Mouse (Mus musculus) spleen, adult 2 months (tissue): ENCODE measurements around the gene Myo6. TPM values are rescaled to one million over a fixed set of nuclear protein-coding genes. Genes with fewer than 3 reads are reported as not detected.

Experiments used
- DNase-seq, 2 experiments: peaks; one replicate each; pipeline versions ENCODE4 v3.0.0 to v3.0.0-alpha.2; 2012 to 2021; ENCODE audit warnings: low spot score in 2 of 2, low read depth in 1 of 2
- H3K27ac ChIP-seq: fragments of 200-500 bp; 2 replicates; pipeline ENCODE4 v1.5.1; 2012; ENCODE audit warnings: low read length, inconsistent platforms; ENCODE audit not compliant: insufficient read depth
- H3K27me3 ChIP-seq: fragments of 200-500 bp; 2 replicates; pipeline ENCODE4 v1.6.1; 2012; ENCODE audit warnings: mild to moderate bottlenecking, moderate library complexity, low read length, inconsistent platforms; ENCODE audit not compliant: control insufficient read depth, insufficient read depth
- H3K36me3 ChIP-seq: fragments of 200-500 bp; 2 replicates; pipeline ENCODE4 v1.6.1; 2012; ENCODE audit warnings: mild to moderate bottlenecking, low read length, inconsistent platforms; ENCODE audit not compliant: control insufficient read depth, insufficient read depth
- H3K4me1 ChIP-seq: fragments of 200-500 bp; 2 replicates; pipeline ENCODE4 v1.6.1; 2011; ENCODE audit warnings: inconsistent platforms; ENCODE audit not compliant: control insufficient read depth, insufficient read depth, insufficient read length
- H3K4me3 ChIP-seq: fragments of 200-500 bp; 2 replicates; pipeline ENCODE4 v1.5.1; 2011; ENCODE audit warnings: mild to moderate bottlenecking, inconsistent platforms; ENCODE audit not compliant: insufficient read depth, insufficient read length; ENCODE audit errors: extremely low read depth
- CTCF ChIP-seq: fragments of 200-500 bp; IDR thresholded peaks from 2 replicates; pipeline ENCODE4 v1.5.1; 2011; ENCODE audit warnings: mild to moderate bottlenecking, inconsistent platforms; ENCODE audit not compliant: insufficient read depth, insufficient read length, insufficient replicate concordance; ENCODE audit errors: extremely low read depth
- POLR2A ChIP-seq: fragments of 200-500 bp; IDR thresholded peaks from 2 replicates; pipeline ENCODE4 v1.6.1; 2011; ENCODE audit warnings: low read depth, low read length, inconsistent platforms
- WGBS: fragments of 180-500 bp; shearing (Covaris S2); methylation state at CpG from one replicate; pipeline ENCODE4 v1.1.7; 2018; 5-methylcytosine and 5-hydroxymethylcytosine counted together
- polyA plus RNA-seq: library from polyadenylated mRNA; depleted of rRNA; stranded (reverse); fragments of >200 nt; gene quantifications from 2 replicates; pipeline ENCODE4 v1.2.3, GENCODE M21; 2012

The Myo6 gene
- polyA plus RNA-seq, 1 experiment, result 3.5 TPM

GRCm38 (mm10) chr9:80333466-80333865, 168.6 kb downstream of the Myo6 start:
- no peak for TF ChIP-seq CTCF
- TF ChIP-seq POLR2A, result no peak
- Histone ChIP-seq H3K27ac (no peak overlapping the region), H3K4me3 (no peak overlapping the region), H3K36me3 (no peaks in the 10 kb centered on the region), H3K27me3 (no peaks in the 10 kb centered on the region), H3K4me1 (0 out of 2 replicates have a peak, but pooled peaks cover 2% of the 10 kb centered on the region)
- WGBS, result 84% methylated on average over 8 of the region's 8 CpGs
- no peak for DNase-seq

DNA sequence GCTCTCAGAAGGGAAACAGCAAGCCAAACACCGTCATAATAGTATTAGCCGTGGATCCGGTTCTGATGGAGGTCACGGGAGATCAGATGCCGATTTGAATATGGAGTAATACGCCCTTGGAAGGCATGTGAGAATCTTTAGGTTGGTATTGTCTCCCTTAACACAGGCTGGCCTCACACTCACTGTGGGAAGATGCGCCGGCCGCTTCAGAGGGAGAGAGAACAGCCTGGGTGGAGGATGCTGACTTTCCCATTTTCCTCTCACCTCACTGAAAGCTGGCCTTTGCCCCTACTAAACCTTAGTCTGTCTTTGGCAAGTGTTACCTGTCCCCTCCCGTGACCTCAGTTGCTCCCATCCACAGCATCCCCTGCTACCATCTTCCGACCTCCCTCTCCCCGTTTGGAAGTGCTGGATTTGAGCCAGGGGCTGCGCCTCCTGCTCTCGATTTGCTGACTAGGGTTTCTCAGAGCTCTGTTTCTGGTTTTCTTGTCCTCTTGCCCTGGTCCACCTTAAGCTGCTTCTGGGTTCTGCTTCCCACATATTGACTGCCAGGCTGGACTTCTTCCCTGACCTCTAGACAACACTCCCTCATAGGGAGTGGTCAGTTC, 169.3 kb downstream of the Myo6 start:
- no peak overlapping the region for H3K4me3 ChIP-seq
- no peak for DNase-seq
- TF ChIP-seq CTCF (no peak), POLR2A (no peak)
- 0 out of 2 replicates have a peak, but pooled peaks cover 2% of the 10 kb centered on the region for H3K4me1 ChIP-seq
- 92% methylated on average over 14 of the region's 14 CpGs for WGBS
- no peaks in the 10 kb centered on the region for H3K27me3 ChIP-seq
- no peaks in the 10 kb centered on the region for H3K36me3 ChIP-seq
- H3K27ac ChIP-seq, result no peak overlapping the region

GRCm38 (mm10) chr9:80335660-80336357, 171.0 kb downstream of the Myo6 start:
- no peak overlapping the region for H3K4me3 ChIP-seq
- no peaks in the 10 kb centered on the region for H3K36me3 ChIP-seq
- 0 out of 2 replicates have a peak, but pooled peaks cover 2% of the 10 kb centered on the region for H3K4me1 ChIP-seq
- no peak for DNase-seq
- H3K27me3 ChIP-seq, result no peaks in the 10 kb centered on the region
- TF ChIP-seq CTCF (no peak), POLR2A (no peak)
- no peak overlapping the region for H3K27ac ChIP-seq
- WGBS, result 91% methylated on average over 13 of the region's 13 CpGs

DNA sequence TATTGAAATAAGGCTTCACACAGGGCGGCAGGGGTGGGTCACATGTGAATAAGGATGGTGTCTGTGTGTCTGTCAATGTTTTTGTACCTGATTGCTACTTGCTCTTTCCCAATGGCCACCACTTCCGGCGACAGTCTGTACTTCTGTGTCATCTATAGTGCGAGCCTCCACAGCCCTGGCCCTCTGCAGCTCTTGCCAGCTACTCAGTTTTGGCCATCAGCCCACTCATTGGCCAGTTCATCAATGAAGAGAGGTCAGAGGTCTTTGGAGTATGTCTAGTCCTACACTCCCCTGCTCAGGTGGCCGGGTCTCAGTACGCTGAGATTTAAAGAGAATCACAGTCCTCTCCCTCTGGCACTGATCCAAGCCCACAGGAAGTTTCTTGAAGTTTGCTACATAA, 173.2 kb downstream of the Myo6 start:
- no peaks in the 10 kb centered on the region for H3K36me3 ChIP-seq
- H3K4me3 ChIP-seq, result no peak overlapping the region
- no peaks in the 10 kb centered on the region for H3K27me3 ChIP-seq
- H3K27ac ChIP-seq, result no peak overlapping the region
- DNase-seq, result no peak
- no peaks in the 10 kb centered on the region for H3K4me1 ChIP-seq
- 76% methylated on average over 6 of the region's 6 CpGs for WGBS
- TF ChIP-seq POLR2A (no peak), CTCF (no peak)

- H3K4me1 ChIP-seq, result peaks cover 5% of the 10 kb centered on the region; the same call in 1 of the 2 replicates
- TF ChIP-seq CTCF, result no peak
- no peak for TF ChIP-seq POLR2A
- 85% methylated on average over 1 of the region's 1 CpGs for WGBS
- no peak for DNase-seq
- no peak overlapping the region for H3K27ac ChIP-seq
- H3K4me3 ChIP-seq, result no peak overlapping the region
- no peaks in the 10 kb centered on the region for H3K27me3 ChIP-seq
- no peaks in the 10 kb centered on the region for H3K36me3 ChIP-seq
Observed at GRCm38 (mm10) chr9:80340927-80341326, 176.1 kb downstream of the Myo6 start.

DNA sequence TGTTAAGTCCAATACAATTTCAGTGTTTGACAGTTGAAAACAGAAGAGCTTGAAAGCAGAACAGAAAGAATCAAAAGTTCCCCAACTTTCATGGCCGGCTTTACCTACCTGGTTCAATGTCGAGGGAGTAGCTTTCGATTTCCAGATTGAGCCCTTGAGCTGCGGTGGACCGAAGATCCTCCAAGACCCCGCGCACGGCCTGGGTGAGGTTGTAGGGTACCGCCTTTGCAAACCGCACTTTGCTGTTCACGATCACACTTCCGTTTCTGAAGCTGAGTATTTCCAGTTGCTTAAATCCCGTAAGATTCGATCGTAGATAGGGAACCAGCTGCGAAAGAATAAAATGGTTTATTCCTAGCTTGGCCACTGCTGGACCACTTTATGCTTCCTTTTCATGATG, 176.9 kb downstream of the Myo6 start:
- Histone ChIP-seq H3K27me3 (no peaks in the 10 kb centered on the region), H3K36me3 (no peaks in the 10 kb centered on the region), H3K27ac (no peak overlapping the region; the same call in 1 of the 2 replicates), H3K4me1 (peaks cover 5% of the 10 kb centered on the region; the same call in 1 of the 2 replicates), H3K4me3 (no peak overlapping the region)
- DNase-seq, result peak in 1 of 2 experiments; percentile 16
- 76% methylated on average over 16 of the region's 16 CpGs for WGBS
- TF ChIP-seq POLR2A, result no peak
- TF ChIP-seq CTCF, result no peak

GRCm38 (mm10) chr9:80342520-80342919, 177.7 kb downstream of the Myo6 start:
- Histone ChIP-seq H3K27ac (no peak overlapping the region), H3K36me3 (no peaks in the 10 kb centered on the region), H3K4me3 (no peak overlapping the region), H3K4me1 (peaks cover 5% of the 10 kb centered on the region; the same call in 1 of the 2 replicates), H3K27me3 (no peaks in the 10 kb centered on the region)
- DNase-seq, result no peak
- TF ChIP-seq CTCF, result no peak
- TF ChIP-seq POLR2A, result no peak
- WGBS, result 62% methylated on average over 6 of the region's 6 CpGs
